Mouse (Mus musculus) kidney, postnatal 25 days (tissue): ENCODE measurements around the gene Adarb2.
A peak's percentile ranks its signal among the peaks of the same experiment; 100 is the strongest.

Source experiments
- DNase-seq, 2 experiments: peaks; one replicate each; pipeline ENCODE4 v3.0.0; 2021; ENCODE audit warnings: mixed read lengths in 2 of 2

Gene Adarb2

GRCm38 (mm10) chr13:8388541-8388940, 185.9 kb downstream of the Adarb2 start:
- no peak for DNase-seq

DNA sequence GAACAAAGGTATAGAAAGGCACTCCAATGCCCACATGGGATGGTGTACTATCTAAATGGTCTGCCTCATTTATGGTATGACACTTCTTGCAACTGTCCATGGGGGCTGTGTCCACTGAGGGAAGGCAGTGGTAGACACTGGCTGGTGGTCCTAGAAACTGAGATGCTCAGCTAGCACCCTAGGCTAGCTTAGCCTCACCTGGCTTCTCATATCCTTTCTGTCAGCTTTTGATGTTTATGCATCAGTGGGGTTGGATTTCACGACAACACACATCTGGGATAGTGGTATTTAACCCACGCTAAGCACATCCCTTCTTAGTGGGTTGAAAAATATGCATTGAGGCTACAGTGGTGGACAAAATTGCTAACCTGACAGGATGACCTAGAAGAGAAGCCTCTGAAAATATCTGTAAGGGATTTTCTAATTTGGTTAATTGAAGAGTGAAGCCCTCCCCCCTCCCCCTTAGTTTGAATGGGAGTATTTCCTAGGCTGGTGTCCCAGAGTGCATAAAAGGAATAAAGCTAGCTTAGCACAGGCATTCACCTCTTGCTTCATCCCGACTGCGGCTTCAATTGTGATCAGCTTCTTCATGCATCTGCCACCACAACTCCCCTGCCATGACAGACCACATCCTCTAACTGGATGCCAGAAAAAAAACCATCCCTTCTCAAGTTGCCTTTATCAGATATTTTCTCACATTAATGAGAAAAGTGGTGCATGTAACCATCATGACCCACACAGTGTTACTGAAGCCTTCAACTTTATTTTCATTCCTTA, 197.8 kb downstream of the Adarb2 start:
- no peak for DNase-seq

DNA sequence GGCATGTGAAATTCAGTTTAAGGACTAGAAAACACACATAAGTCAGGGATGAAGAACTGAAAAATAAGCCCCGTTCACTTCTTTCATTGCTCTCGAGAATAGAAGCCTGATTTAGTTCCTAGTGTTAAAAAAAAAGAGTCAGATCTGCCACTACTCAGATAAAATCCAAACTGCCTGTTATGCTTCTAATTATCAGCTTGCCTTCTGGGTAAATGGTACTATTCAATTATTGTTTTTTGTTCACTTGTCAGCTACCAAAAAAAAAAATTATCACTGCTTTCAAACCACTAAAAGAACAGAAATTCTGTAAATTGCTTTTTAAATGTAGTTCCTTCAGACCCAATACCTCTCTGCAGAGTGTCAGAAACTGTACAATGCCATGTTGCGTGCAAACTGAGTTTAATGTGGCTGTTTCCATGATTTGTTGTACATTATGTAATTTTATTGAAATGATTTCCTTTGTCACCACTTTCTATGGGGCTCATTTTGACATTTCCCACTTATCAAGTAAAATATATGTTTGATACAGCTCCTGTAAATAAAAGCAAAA, 199.7 kb downstream of the Adarb2 start:
- DNase-seq = no peak

GRCm38 (mm10) chr13:8406020-8406419, 203.4 kb downstream of the Adarb2 start:
- DNase-seq = no peak

GRCm38 (mm10) chr13:8410353-8411318, 208.0 kb downstream of the Adarb2 start:
- no peak for DNase-seq

GRCm38 (mm10) chr13:8424019-8424719, 221.5 kb downstream of the Adarb2 start:
- no peak for DNase-seq

GRCm38 (mm10) chr13:8439188-8439835, 236.6 kb downstream of the Adarb2 start:
- no peak for DNase-seq

GRCm38 (mm10) chr13:8445415-8445814, 242.7 kb downstream of the Adarb2 start:
- no peak for DNase-seq

GRCm38 (mm10) chr13:8448192-8448879, 245.7 kb downstream of the Adarb2 start:
- no peak for DNase-seq

GRCm38 (mm10) chr13:8451581-8451980, 248.9 kb downstream of the Adarb2 start:
- DNase-seq = no peak

DNA sequence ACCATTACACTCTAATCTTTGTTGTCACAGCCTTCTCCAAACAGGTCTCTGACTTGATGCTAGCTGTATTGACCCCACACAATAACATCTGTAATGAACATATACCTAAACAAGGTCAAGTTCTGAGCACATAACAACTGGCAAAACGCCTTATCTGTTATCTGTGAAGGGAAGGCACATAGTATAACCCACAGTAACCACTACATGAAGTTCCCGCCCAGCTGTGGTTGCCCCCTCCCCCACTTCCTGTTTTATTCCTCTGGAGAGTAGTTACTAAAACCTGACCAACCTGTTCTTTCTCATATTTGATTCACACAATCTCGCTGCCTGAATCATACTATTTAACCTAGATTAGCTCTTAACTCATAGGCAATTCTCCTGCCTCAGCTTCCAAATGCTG, 254.2 kb downstream of the Adarb2 start:
- no peak for DNase-seq

DNA sequence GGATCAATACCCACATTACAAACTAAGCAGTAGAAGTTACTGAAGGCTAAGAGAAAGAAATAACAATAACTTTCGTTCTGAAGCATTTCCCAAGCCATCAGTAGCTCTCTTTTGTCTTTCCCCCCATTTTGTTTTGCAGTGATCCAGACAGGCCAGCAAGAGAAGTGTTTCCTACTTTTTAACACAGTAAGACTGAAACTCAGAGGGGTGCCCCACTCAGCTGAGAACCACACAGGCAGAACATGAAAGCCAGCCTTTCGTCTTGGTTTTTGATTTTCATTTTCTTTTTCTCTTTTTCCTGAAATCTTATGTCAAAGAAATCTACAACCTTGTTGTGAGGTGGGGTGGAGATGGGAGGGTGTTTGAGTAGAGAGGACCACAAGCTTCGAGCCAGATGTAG, 255.2 kb downstream of the Adarb2 start:
- no peak for DNase-seq

DNA sequence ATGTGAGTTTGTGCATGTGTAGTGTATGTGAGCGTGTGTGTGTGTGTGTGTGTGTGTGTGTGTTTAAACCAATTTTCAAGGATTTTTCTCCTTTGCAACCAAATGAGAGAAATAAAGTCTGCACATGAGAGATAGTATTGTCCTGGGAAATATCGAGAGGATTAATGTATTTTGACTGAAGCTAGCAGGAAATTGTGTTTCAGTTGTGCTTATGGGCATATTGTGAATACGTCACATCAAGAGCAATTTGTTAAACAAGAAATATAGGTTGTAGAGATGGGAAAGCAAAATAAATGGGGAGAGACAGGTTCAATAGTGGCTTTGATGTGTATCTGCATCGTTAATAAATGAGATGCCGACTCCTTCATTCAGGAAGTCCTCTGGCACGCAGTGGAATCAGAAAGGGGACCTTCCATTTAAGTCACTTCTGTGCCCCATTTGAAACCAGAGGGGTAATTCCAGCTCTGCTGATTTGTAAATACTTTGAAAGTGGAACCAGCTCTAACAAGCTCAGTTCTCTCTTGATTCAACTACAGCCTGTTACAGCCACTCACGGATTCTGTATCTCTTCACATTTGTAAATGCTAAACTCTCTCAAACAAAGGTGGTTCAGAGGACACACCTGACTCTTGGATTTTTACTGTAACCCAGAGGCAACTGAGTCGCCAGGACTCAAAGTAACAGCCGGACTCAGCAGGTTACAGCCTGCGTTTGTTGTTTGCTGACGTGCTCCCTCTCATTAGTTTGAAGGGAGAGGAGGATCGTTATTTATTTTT, 265.1 kb downstream of the Adarb2 start:
- no peak for DNase-seq

DNA sequence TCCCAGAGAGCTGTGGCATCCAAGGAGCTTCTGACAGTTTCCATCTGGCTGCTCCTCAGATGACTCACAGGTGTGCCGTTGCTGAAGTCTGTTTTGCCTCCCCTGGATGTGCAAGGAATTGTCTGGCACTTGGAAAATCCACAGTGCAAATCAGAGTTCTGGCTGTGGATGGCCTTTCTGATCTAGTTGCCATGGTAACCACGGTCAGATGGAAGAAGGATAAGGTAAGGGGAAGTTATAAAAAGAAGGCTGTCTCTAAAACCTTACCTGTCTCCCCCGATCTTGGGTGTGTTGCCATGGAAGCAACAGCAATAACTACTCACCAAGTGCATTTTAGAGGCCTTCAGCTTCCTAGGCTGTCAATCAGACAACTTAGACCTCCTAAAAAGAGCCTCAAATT, 273.6 kb downstream of the Adarb2 start:
- DNase-seq = no peak

- no peak for DNase-seq
Observed at GRCm38 (mm10) chr13:8478731-8479130, 276.1 kb downstream of the Adarb2 start.

GRCm38 (mm10) chr13:8479970-8480369, 277.3 kb downstream of the Adarb2 start:
- DNase-seq = no peak

DNA sequence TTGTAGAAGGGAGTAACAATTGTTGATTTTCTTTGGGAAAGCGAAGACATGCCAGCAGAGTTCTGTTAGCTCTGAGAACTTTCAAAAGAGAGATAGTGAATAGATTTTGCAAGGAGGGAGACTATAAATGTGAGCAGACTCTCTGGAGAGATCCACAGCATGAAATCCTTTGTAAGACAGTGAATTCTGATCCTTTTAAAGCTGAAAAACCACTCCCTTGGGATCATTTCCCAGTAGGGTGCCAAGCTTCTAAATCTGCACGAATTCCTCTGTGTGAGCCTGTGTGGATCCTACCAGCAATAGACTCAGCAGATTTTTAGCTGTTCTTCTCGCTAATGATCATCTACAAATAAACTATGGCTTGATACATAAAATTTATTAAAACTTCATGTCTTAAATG, 278.7 kb downstream of the Adarb2 start:
- DNase-seq = no peak

DNA sequence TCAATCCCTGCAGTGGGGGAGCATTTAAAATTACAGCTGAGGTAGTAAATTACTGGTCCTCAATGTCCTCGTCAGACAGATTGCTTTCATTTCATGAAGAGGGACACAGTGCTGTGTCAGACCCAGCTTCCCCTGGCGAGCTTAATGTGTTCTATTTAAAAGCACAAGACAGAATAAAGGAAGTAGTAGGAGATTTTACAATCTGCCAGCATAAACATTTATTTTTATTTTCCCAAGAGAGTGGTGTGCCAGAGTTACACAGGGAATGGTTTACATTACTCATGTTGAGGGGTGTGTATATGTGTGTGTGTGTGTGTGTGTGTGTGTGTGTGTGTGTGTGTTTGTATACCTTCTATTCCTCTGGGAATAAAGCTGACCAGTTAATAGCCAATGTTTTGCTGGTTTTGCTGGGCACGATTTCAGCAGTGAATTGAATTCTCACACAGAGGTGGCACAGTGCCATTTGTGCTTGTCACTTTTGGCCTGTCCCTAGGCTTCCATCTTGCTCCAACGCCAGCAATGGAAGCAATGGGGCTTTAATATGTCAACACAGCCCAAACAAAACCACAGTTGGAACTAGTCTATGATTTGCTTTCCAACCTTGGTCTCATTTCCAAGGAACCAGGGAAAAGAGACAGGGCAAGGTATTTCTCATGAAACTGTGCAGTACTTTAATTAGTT, 282.1 kb downstream of the Adarb2 start:
- DNase-seq = peak; percentile 5 to 36

GRCm38 (mm10) chr13:8487756-8488434, 285.2 kb downstream of the Adarb2 start:
- DNase-seq = peak; percentile 49 to 54

DNA sequence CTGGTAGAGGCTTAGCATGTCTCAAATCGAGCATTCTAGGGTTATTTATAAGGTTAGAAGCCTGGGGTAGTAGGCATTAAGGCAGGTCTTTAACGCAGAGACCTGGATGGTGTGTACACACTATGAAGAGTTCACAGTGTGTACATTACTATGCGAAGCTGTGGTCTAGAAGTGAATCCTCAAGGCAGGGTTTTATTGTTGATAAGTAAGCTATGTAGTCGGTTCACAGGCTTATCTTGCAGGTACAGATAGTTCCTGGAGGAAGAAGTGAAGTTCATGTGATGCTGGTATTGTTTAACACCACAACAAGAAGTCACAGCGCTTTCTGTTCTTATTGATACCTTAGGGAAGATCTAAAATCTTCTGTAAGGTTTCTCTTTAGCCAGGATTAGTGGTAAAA, 290.7 kb downstream of the Adarb2 start:
- DNase-seq = no peak
